In genomic region chr7:45148534-45149098, GRCm38 (mm10) we compare ENCODE assay signal across 15 mouse cellular contexts. TPM values are rescaled to one million over a fixed set of nuclear protein-coding genes. Genes with fewer than 3 reads are reported as not detected.
DNase-seq lines count a peak whose midpoint lies in the region; ATAC-seq and TF ChIP-seq lines count a peak whose summit lies in the region.
"Had no signal": no experiment of that assay in that cellular context is flagged by ENCODE, and none has a peak within 500 bp of the region (broad histone marks: within the 10 kb centered on the region; RNA-seq: fewer than 3 reads in every experiment).

No protein-coding gene starts in this region.

- peaks cover 45% of the 10 kb centered on the region for H3K36me3 ChIP-seq in kidney, embryonic 15.5 days
- peaks cover 44% of the 10 kb centered on the region for H3K36me3 ChIP-seq in heart, embryonic 10.5 days
- H3K36me3 ChIP-seq in heart, embryonic 12.5 days: peaks cover 42% of the 10 kb centered on the region
- H3K36me3 ChIP-seq in liver, embryonic 12.5 days: peaks cover 53% of the 10 kb centered on the region
- peaks cover 5% of the 10 kb centered on the region; the same call in 1 of the 2 replicates for H3K36me3 ChIP-seq in midbrain, postnatal 0 days (ENCODE audit: insufficient read depth, low read length)

- no peak for ATAC-seq in kidney, embryonic 15.5 days (replicated peaks; ENCODE audit: low FRiP score)
- no peak for ATAC-seq in heart, embryonic 12.5 days (ENCODE audit: insufficient number of reproducible peaks, low FRiP score)
- no peak for ATAC-seq in liver, embryonic 12.5 days
- no peak for ATAC-seq in midbrain, postnatal 0 days (ENCODE audit: low FRiP score)
- ATAC-seq: forebrain, embryonic 14.5 days; inflammation-experienced regulatory T-cells, adult 6 months had no signal

- peaks cover 49% of the 10 kb centered on the region for H3K4me1 ChIP-seq in kidney, embryonic 15.5 days
- H3K4me1 ChIP-seq in heart, embryonic 10.5 days: peaks cover 25% of the 10 kb centered on the region; the same call in 1 of the 2 replicates
- peaks cover 9% of the 10 kb centered on the region; the same call in 1 of the 2 replicates for H3K4me1 ChIP-seq in heart, embryonic 12.5 days (replicated peaks)
- peaks cover 39% of the 10 kb centered on the region for H3K4me1 ChIP-seq in liver, embryonic 12.5 days
- no peaks in the 10 kb centered on the region for H3K4me1 ChIP-seq in midbrain, postnatal 0 days (ENCODE audit: insufficient read depth, low read length)

- H3K4me2 ChIP-seq in kidney, embryonic 15.5 days: no peak overlapping the region
- no peak overlapping the region for H3K4me2 ChIP-seq in heart, embryonic 12.5 days
- no peak overlapping the region for H3K4me2 ChIP-seq in liver, embryonic 12.5 days
- H3K4me2 ChIP-seq in midbrain, postnatal 0 days (ENCODE audit: low read depth, low read length, poor library complexity, severe bottlenecking): no peak overlapping the region
- H3K4me2 ChIP-seq: embryonic facial prominence, embryonic 15.5 days; liver, embryonic 15.5 days had no signal

- H3K9ac ChIP-seq in kidney, embryonic 15.5 days: no peak overlapping the region
- H3K9ac ChIP-seq in heart, embryonic 12.5 days: peak overlapping the region; percentile 44
- H3K9ac ChIP-seq in liver, embryonic 12.5 days: peak overlapping the region; percentile 13; the same call in 1 of the 2 replicates
- no peak overlapping the region for H3K9ac ChIP-seq in midbrain, postnatal 0 days (replicated peaks; ENCODE audit: low read length, poor library complexity, severe bottlenecking)
- H3K9ac ChIP-seq: embryonic facial prominence, embryonic 15.5 days; liver, embryonic 15.5 days had no signal

- H3K4me3 ChIP-seq in kidney, embryonic 15.5 days (replicated peaks): no peak overlapping the region
- no peak overlapping the region for H3K4me3 ChIP-seq in heart, embryonic 10.5 days
- H3K4me3 ChIP-seq in heart, embryonic 12.5 days: no peak overlapping the region
- no peak overlapping the region for H3K4me3 ChIP-seq in liver, embryonic 12.5 days
- no peak overlapping the region for H3K4me3 ChIP-seq in midbrain, postnatal 0 days (ENCODE audit: low read depth, low read length)
- H3K4me3 ChIP-seq: embryonic facial prominence, embryonic 15.5 days; liver, embryonic 15.5 days had no signal

- TF ChIP-seq CTCF in midbrain, postnatal 0 days (IDR thresholded peaks at IDR 0.05): no peak

- no peaks in the 10 kb centered on the region for H3K9me3 ChIP-seq in kidney, embryonic 15.5 days (replicated peaks)
- no peaks in the 10 kb centered on the region for H3K9me3 ChIP-seq in heart, embryonic 10.5 days
- H3K9me3 ChIP-seq in heart, embryonic 12.5 days (replicated peaks): no peaks in the 10 kb centered on the region
- H3K9me3 ChIP-seq in liver, embryonic 12.5 days (replicated peaks): no peaks in the 10 kb centered on the region
- no peaks in the 10 kb centered on the region for H3K9me3 ChIP-seq in midbrain, postnatal 0 days (ENCODE audit: low read length)
- H3K9me3 ChIP-seq: embryonic facial prominence, embryonic 15.5 days; liver, embryonic 15.5 days had no signal

- 62% methylated on average over 4 of the region's 4 CpGs for WGBS in kidney, embryonic 15.5 days
- 37% methylated on average over 4 of the region's 4 CpGs for WGBS in heart, embryonic 10.5 days
- 29% methylated on average over 4 of the region's 4 CpGs for WGBS in heart, embryonic 12.5 days
- WGBS in liver, embryonic 12.5 days (ENCODE audit: insufficient replicate concordance): 65% methylated on average over 4 of the region's 4 CpGs
- WGBS in midbrain, postnatal 0 days: 64% methylated on average over 4 of the region's 4 CpGs

- peak overlapping the region; percentile 79 for H3K27ac ChIP-seq in kidney, embryonic 15.5 days
- peak overlapping the region; percentile 62 for H3K27ac ChIP-seq in heart, embryonic 10.5 days
- peak overlapping the region; percentile 34; the same call in 1 of the 2 replicates for H3K27ac ChIP-seq in heart, embryonic 12.5 days (ENCODE audit: poor library complexity, severe bottlenecking)
- no peak overlapping the region for H3K27ac ChIP-seq in liver, embryonic 12.5 days
- no peak overlapping the region for H3K27ac ChIP-seq in midbrain, postnatal 0 days (ENCODE audit: low read depth, low read length)
- H3K27ac ChIP-seq: embryonic facial prominence, embryonic 15.5 days; liver, embryonic 15.5 days had no signal

- H3K27me3 ChIP-seq in kidney, embryonic 15.5 days: no peaks in the 10 kb centered on the region
- no peaks in the 10 kb centered on the region for H3K27me3 ChIP-seq in heart, embryonic 10.5 days (ENCODE audit: insufficient read depth, poor library complexity, severe bottlenecking)
- H3K27me3 ChIP-seq in heart, embryonic 12.5 days (replicated peaks): no peaks in the 10 kb centered on the region
- H3K27me3 ChIP-seq in liver, embryonic 12.5 days (replicated peaks): no peaks in the 10 kb centered on the region
- H3K27me3 ChIP-seq in midbrain, postnatal 0 days (ENCODE audit: insufficient read depth, low read length): no peaks in the 10 kb centered on the region
- H3K27me3 ChIP-seq: embryonic facial prominence, embryonic 15.5 days; liver, embryonic 15.5 days had no signal

- no peak for DNase-seq in kidney, postnatal 25 days
- no peak for DNase-seq in heart, embryonic 10.5 days (ENCODE audit: low spot score)
- DNase-seq in c-Kit-positive CD71-positive TER-119-positive erythroid progenitor cells, embryonic 14.5 days (ENCODE audit: low spot score): no peak
- no peak for DNase-seq in midbrain, postnatal 0 days (ENCODE audit: low spot score)
- DNase-seq: cerebellum, adult 2 months; thymus, postnatal 14 days had no signal

RNA-seq across cellular contexts. Expression of gene Pih1d1, which starts 5.5 kb away (rescaled TPM):
- 107 and 108 TPM in 2 replicates for polyA plus RNA-seq in kidney, embryonic 15.5 days (2015; fragmentation: Nextera tagmentation; extraction: Ambion mirVana)
- polyA plus RNA-seq in heart, embryonic 10.5 days (2016; fragmentation: Nextera tagmentation; extraction: Ambion mirVana): 97.8 and 102 TPM in 2 replicates
- 81.3 and 86.2 TPM in 2 replicates for polyA plus RNA-seq in heart, embryonic 12.5 days (2016; fragmentation: Nextera tagmentation; extraction: Ambion mirVana)
- polyA plus RNA-seq in liver, embryonic 12.5 days (2016; fragmentation: Nextera tagmentation; extraction: Ambion mirVana): 60.5 and 61.7 TPM in 2 replicates
- total RNA-seq in midbrain, postnatal 0 days (2014; rRNA removed): 104 and 124 TPM in 2 replicates
- polyA plus RNA-seq in midbrain, postnatal 0 days (2015; fragmentation: Nextera tagmentation; extraction: Ambion mirVana): 77.1 and 81.6 TPM in 2 replicates

RNA-seq across cellular contexts. Expression of gene Aldh16a1, which starts 5.8 kb away (rescaled TPM):
- 69.3 and 69.9 TPM in 2 replicates for polyA plus RNA-seq in kidney, embryonic 15.5 days (2015; fragmentation: Nextera tagmentation; extraction: Ambion mirVana)
- polyA plus RNA-seq in heart, embryonic 10.5 days (2016; fragmentation: Nextera tagmentation; extraction: Ambion mirVana): 45.2 and 45.7 TPM in 2 replicates
- polyA plus RNA-seq in heart, embryonic 12.5 days (2016; fragmentation: Nextera tagmentation; extraction: Ambion mirVana): 34.9 and 39.6 TPM in 2 replicates
- 35.9 and 41.2 TPM in 2 replicates for polyA plus RNA-seq in liver, embryonic 12.5 days (2016; fragmentation: Nextera tagmentation; extraction: Ambion mirVana)
- 18.9 and 22.0 TPM in 2 replicates for total RNA-seq in midbrain, postnatal 0 days (2014; rRNA removed)
- polyA plus RNA-seq in midbrain, postnatal 0 days (2015; fragmentation: Nextera tagmentation; extraction: Ambion mirVana): 12.9 and 15.2 TPM in 2 replicates

RNA-seq across cellular contexts. Expression of gene Flt3l, which starts 12.4 kb away (rescaled TPM):
- polyA plus RNA-seq in kidney, embryonic 15.5 days (2015; fragmentation: Nextera tagmentation; extraction: Ambion mirVana): 1.9 and 7.5 TPM in 2 replicates
- 2.5 and 3.1 TPM in 2 replicates for polyA plus RNA-seq in heart, embryonic 10.5 days (2016; fragmentation: Nextera tagmentation; extraction: Ambion mirVana)
- 1.1 and 1.2 TPM in 2 replicates for polyA plus RNA-seq in heart, embryonic 12.5 days (2016; fragmentation: Nextera tagmentation; extraction: Ambion mirVana)
- 5.1 and 5.7 TPM in 2 replicates for polyA plus RNA-seq in liver, embryonic 12.5 days (2016; fragmentation: Nextera tagmentation; extraction: Ambion mirVana)
- 3.4 and 7.8 TPM in 2 replicates for total RNA-seq in midbrain, postnatal 0 days (2014; rRNA removed)
- polyA plus RNA-seq in midbrain, postnatal 0 days (2015; fragmentation: Nextera tagmentation; extraction: Ambion mirVana): 1.3 and 1.7 TPM in 2 replicates

RNA-seq across cellular contexts. Expression of gene Gm45713, which starts 12.6 kb away (rescaled TPM):
- 0.44 TPM in 1 of 2 replicates, not detected in the other for polyA plus RNA-seq in kidney, embryonic 15.5 days (2015; fragmentation: Nextera tagmentation; extraction: Ambion mirVana)
- polyA plus RNA-seq in heart, embryonic 10.5 days (2016; fragmentation: Nextera tagmentation; extraction: Ambion mirVana): 0.36 and 0.58 TPM in 2 replicates
- polyA plus RNA-seq in heart, embryonic 12.5 days (2016; fragmentation: Nextera tagmentation; extraction: Ambion mirVana): 0.22 and 0.50 TPM in 2 replicates
- polyA plus RNA-seq in liver, embryonic 12.5 days (2016; fragmentation: Nextera tagmentation; extraction: Ambion mirVana): 0.27 and 0.59 TPM in 2 replicates
- 2.0 TPM in 1 of 2 replicates, not detected in the other for total RNA-seq in midbrain, postnatal 0 days (2014; rRNA removed)
- 0.39 TPM in 1 of 2 replicates, not detected in the other for polyA plus RNA-seq in midbrain, postnatal 0 days (2015; fragmentation: Nextera tagmentation; extraction: Ambion mirVana)
- total RNA-seq: left cerebral cortex, postnatal 14 days had no signal
- polyA plus RNA-seq: liver, embryonic 15.5 days had no signal

RNA-seq across cellular contexts. Expression of gene Slc17a7, which starts 15.1 kb away (rescaled TPM):
- polyA plus RNA-seq in kidney, embryonic 15.5 days (2015; fragmentation: Nextera tagmentation; extraction: Ambion mirVana): 0.14 and 0.30 TPM in 2 replicates
- 0.76 and 1.4 TPM in 2 replicates for polyA plus RNA-seq in heart, embryonic 10.5 days (2016; fragmentation: Nextera tagmentation; extraction: Ambion mirVana)
- polyA plus RNA-seq in heart, embryonic 12.5 days (2016; fragmentation: Nextera tagmentation; extraction: Ambion mirVana): 2.6 and 3.8 TPM in 2 replicates
- not detected in 2 replicates for polyA plus RNA-seq in liver, embryonic 12.5 days (2016; fragmentation: Nextera tagmentation; extraction: Ambion mirVana)
- total RNA-seq in midbrain, postnatal 0 days (2014; rRNA removed): 1.9 and 2.5 TPM in 2 replicates
- polyA plus RNA-seq in midbrain, postnatal 0 days (2015; fragmentation: Nextera tagmentation; extraction: Ambion mirVana): 0.95 and 0.96 TPM in 2 replicates
- total RNA-seq: neutrophil, adult 5-6 weeks had no signal
- polyA plus RNA-seq: liver, embryonic 15.5 days had no signal

Comparison
In these comparisons a context has a peak if more than half of its experiments do, and no peak if none do; other contexts are left out.
1. H3K27ac ChIP-seq: peak in kidney, embryonic 15.5 days (single experiment), heart, embryonic 10.5 days (single experiment) and heart, embryonic 12.5 days (single experiment); none in liver, embryonic 12.5 days (single experiment) and midbrain, postnatal 0 days (single experiment).
2. H3K9ac ChIP-seq: peak in heart, embryonic 12.5 days (single experiment) and liver, embryonic 12.5 days (single experiment); none in kidney, embryonic 15.5 days (single experiment) and midbrain, postnatal 0 days (single experiment).